Mouse (Mus musculus) erythroid progenitor cell, adult 5-6 weeks (primary cell): ENCODE data around the gene Pcsk1. TPM values are rescaled to one million over a fixed set of nuclear protein-coding genes. Genes with fewer than 3 reads are reported as not detected.

Experiments used
- ATAC-seq: replicated peaks from 2 replicates; pipeline ENCODE4 v1.8.0; 2016; ENCODE audit warnings: moderate number of reproducible peaks, mild to moderate bottlenecking, moderate TSS enrichment, inconsistent platforms; ENCODE audit not compliant: poor library complexity, low FRiP score, severe bottlenecking
- total RNA-seq, 2 experiments: library from RNA; stranded (forward) in 1 of 2; stranded (reverse) in 1 of 2; fragments of 150-400 nt in 1 of 2; fragments of 186-747, 209-891 nt in 1 of 2; gene quantifications; 2 replicates each; pipeline versions ENCODE4 v1.2.3 to v1.2.4; 2015 to 2017; ENCODE audit warnings: low replicate concordance in 2 of 2

Gene Pcsk1
- total RNA-seq (2015; ENCODE audit: low replicate concordance) (not detected in 2 replicates), total RNA-seq (2017; ENCODE audit: low replicate concordance) (not detected in 2 replicates)

GRCm38 (mm10) chr13:75089721-75090410 is at the start of gene Pcsk1:
Gene Pcsk1, plus strand, starts transcription at chr13:75089826.
- no peak for ATAC-seq

DNA sequence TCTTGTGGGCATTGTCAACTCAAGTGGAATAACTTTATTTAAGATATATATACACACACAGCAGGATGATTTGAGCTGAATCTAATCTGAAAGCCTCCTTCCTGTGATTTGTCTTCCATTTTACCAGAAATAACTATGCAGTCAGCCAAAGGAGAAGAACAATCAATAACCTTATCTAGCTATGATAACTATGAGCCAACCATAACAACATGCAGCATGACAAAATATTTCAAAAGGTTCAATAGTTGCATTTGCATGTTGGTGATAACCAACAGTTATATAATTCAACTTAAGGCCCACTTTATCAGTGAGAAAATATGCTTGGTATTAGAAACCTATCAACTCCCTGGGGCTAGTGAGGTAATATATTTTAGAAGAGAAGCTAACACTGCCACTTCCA is 30.8 kb upstream of the Pcsk1 start:
- ATAC-seq = no peak

GRCm38 (mm10) chr13:75063947-75064346 is 25.7 kb upstream of the Pcsk1 start:
- ATAC-seq = no peak

DNA sequence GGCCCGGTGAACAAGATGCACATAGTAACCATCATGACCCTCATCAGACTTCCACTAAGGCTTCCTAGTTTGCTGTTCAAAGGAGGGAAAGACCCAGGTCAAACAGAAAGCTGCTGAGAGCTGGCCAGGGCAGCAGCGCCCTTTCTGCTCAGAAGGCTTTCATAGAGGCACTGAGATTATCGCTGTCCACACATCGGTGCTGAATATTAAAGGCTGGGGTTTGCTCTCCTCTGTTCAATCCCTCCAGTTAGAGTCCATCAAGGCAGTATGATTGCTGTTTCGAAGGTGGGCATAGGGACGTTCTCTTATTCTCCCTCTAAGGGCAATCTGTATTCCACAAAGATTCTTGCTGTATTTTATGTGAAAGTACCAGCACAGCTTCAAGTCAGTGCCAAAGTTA is 1.0 kb upstream of the Pcsk1 start:
- ATAC-seq = no peak

- ATAC-seq = no peak
Observed at GRCm38 (mm10) chr13:75090411-75090779, 769 bp downstream of the Pcsk1 start.

- no peak for ATAC-seq
Observed at GRCm38 (mm10) chr13:75091071-75091470, 1.4 kb downstream of the Pcsk1 start.

GRCm38 (mm10) chr13:75095487-75095886 is 5.9 kb downstream of the Pcsk1 start:
- no peak for ATAC-seq

GRCm38 (mm10) chr13:75113114-75113513 is 23.5 kb downstream of the Pcsk1 start:
- ATAC-seq = no peak

DNA sequence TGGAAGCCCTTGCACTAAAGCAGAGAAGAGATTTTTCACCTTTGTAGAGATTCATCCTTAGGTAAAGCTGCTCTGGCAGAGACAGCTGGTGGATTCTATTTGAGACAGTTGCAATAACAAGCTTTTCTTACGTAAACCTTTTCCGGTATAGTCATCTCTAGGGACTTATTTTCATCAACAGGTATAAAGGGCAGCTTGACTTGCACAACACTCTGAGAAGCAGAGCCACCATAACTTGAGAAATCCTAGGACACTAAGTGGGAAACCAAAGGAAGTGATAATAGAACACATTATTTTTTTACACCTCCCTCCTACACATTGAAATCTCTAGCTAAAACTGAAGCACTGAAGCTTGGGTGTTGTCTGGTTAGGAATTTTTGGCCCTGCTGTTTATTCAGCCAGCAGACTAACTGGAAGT is 24.4 kb downstream of the Pcsk1 start:
- ATAC-seq = no peak

DNA sequence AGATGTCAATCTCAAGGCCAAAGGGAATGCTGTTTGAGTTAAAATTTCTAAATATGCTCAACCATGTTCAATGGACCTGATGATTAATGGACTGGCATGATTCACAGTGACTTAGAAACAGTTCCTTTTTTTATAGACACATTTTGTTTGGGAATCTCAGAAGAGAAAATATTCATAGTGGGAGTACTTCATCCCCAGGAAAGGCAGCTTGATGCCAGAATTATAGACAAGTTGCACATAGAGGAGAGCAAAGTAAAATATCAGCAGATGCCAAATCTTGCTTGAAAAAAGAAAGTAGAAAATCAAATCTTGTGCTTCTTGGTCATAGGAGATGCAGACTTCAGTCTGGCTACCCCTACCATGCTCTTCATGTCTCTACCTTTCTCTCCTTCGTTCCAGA is 25.2 kb downstream of the Pcsk1 start:
- no peak for ATAC-seq

DNA sequence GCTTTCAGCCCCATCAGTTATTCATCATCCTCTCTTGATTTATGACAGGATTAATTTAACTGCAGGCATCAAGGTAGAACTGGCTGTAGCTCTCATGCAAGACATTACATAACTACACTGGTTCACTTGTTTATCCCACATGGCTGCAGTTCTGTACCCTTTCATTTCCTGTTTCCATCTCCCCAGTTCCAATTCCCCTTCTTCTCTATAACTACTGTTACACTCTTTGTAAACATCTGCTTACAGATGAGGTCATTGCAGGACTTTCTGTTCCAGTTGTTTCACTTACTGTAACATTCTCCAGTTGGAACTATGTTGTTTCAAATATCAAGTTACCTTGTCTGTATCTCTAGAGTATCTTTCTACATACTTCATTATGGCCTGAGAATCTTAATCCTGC is 46.2 kb downstream of the Pcsk1 start:
- ATAC-seq = no peak

DNA sequence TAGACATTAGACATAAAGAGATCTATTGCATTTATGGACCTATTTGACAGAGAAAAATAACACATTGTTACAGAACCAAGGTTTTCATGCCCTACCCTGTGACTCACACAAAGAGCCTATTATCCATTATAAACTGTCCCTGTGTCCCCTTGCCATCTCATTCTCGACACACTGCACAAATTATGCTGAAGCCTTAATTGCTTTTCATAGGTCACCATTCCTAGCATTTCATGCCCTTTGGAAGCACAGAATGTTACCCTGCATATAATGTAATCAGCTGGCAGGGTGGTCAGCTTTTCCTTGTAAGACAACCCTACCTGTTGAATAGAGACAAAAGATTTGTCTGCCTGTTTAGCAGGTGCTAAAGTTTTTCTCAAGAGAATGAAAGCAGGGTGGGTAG is 71.0 kb downstream of the Pcsk1 start:
- no peak for ATAC-seq

GRCm38 (mm10) chr13:75163408-75163807 is 73.8 kb downstream of the Pcsk1 start:
- ATAC-seq = no peak
